Mouse (Mus musculus) heart, embryonic 14.5 days (tissue): ENCODE measurements around the gene Helz2. TPM values are rescaled to one million over a fixed set of nuclear protein-coding genes. Genes with fewer than 3 reads are reported as not detected.

Experiments used
- ATAC-seq: fragments of 200-750 bp; cut with Nextera tagmentation; 2 replicates; pipeline ENCODE4 v1.8.0; 2017; ENCODE audit warnings: low read depth, moderate TSS enrichment; ENCODE audit not compliant: insufficient number of reproducible peaks, insufficient read depth, low FRiP score
- H3K27ac ChIP-seq, 2 experiments: fragments of 200-500 bp in 1 of 2; fragments of 300-500 bp in 1 of 2; sonication (generic) in 1 of 2; replicated peaks in 1 of 2; 2 replicates each; pipeline ENCODE4 v1.5.1; 2012 to 2014; ENCODE audit warnings: low read depth in 2 of 2, low read length in 2 of 2, control low read depth in 1 of 2, mild to moderate bottlenecking in 1 of 2, mixed read lengths in 1 of 2; ENCODE audit not compliant: control insufficient read depth in 1 of 2, insufficient read depth in 1 of 2
- H3K27me3 ChIP-seq: fragments of 300-500 bp; sonication (generic); 2 replicates; pipeline ENCODE4 v1.6.1; 2014; ENCODE audit warnings: mild to moderate bottlenecking, low read length, control low read depth; ENCODE audit not compliant: control insufficient read depth, insufficient read depth
- H3K36me3 ChIP-seq: fragments of 300-500 bp; sonication (generic); 2 replicates; pipeline ENCODE4 v1.6.1; 2014; ENCODE audit warnings: mild to moderate bottlenecking, control low read depth, low read length, mixed read lengths; ENCODE audit not compliant: control insufficient read depth, insufficient read depth
- H3K4me1 ChIP-seq, 2 experiments: fragments of 200-500 bp in 1 of 2; fragments of 300-500 bp in 1 of 2; sonication (generic) in 1 of 2; 2 replicates each; pipeline ENCODE4 v1.6.1; 2012 to 2014; ENCODE audit warnings: low read length in 2 of 2, control low read depth in 1 of 2, mixed read lengths in 1 of 2; ENCODE audit not compliant: control insufficient read depth in 2 of 2, insufficient read depth in 2 of 2
- H3K4me2 ChIP-seq: fragments of 300-500 bp; sonication (generic); 2 replicates; pipeline ENCODE4 v1.6.1; 2014; ENCODE audit warnings: mild to moderate bottlenecking, low read length
- H3K4me3 ChIP-seq, 2 experiments: fragments of 200-500 bp in 1 of 2; fragments of 300-500 bp in 1 of 2; sonication (generic) in 1 of 2; 2 replicates each; pipeline ENCODE4 v1.5.1; 2012 to 2014; ENCODE audit warnings: low read length in 2 of 2, mild to moderate bottlenecking in 2 of 2, control low read depth in 1 of 2, low read depth in 1 of 2, moderate library complexity in 1 of 2; ENCODE audit not compliant: control insufficient read depth in 1 of 2, insufficient read depth in 1 of 2
- H3K9ac ChIP-seq: fragments of 300-500 bp; sonication (generic); 2 replicates; pipeline ENCODE4 v1.6.1; 2014; ENCODE audit warnings: mild to moderate bottlenecking, low read length
- H3K9me3 ChIP-seq: fragments of 300-500 bp; sonication (generic); 2 replicates; pipeline ENCODE4 v1.6.1; 2016; ENCODE audit warnings: low read length, control low read depth; ENCODE audit not compliant: control insufficient read depth
- WGBS: fragments of 180-500 bp; shearing (Covaris S2); extraction: QIAGEN DNeasy Blood & Tissue Kit; methylation state at CpG from one replicate; pipeline ENCODE4 v1.1.7; 2014; 5-methylcytosine and 5-hydroxymethylcytosine counted together
- polyA plus RNA-seq: library from polyadenylated mRNA; unstranded; fragments of >200 nt; fragmentation: Nextera tagmentation; extraction: Ambion mirVana; gene quantifications from 2 replicates; pipeline ENCODE4 v1.2.1, GENCODE M21; 2014

Gene Helz2
- polyA plus RNA-seq, 1 experiment from 2014 or later, result 1.3 TPM

- WGBS, result 4% methylated on average over 34 of the region's 34 CpGs
- Histone ChIP-seq H3K4me3 (peak overlapping the region; percentile 21 to 33), H3K36me3 (no peaks in the 10 kb centered on the region), H3K9me3 (no peaks in the 10 kb centered on the region), H3K4me2 (peak overlapping the region; percentile 61), H3K9ac (peak overlapping the region; percentile 53; the same call in 1 of the 2 replicates), H3K4me1 (peaks cover 0 to 7% of the 10 kb centered on the region in 2 experiments; a peak in 2 of 4 replicates), H3K27ac (no peak overlapping the region), H3K27me3 (peaks cover 52% of the 10 kb centered on the region)
- no peak for ATAC-seq
These were observed 29.3 kb downstream of the Helz2 start for GRCm38 (mm10) chr2:181212389-181213020.

DNA sequence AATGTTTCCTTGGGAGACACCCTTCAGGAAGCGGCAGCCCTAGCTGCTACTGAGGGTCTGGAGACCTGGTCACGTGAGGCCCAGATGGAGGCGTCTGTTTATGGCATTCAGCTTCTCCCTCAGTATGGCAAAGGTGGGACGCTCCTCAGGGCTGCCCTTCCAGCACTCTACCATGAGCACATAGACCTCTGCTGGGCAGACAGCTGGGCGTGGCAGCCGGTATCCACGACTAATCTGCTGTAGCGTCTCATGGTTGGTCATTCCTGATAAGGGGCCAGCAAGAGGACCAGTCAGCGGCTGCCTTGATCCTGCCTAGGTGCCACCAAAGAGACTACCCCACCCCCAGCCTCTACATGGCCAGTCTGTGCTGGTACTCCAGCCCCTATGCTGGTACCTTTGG lies 35.7 kb downstream of the Helz2 start:
- no peak overlapping the region for H3K4me2 ChIP-seq
- no peak for ATAC-seq

GRCm38 (mm10) chr2:181205678-181206077 lies 36.1 kb downstream of the Helz2 start:
- no peaks in the 10 kb centered on the region for H3K36me3 ChIP-seq
- H3K9me3 ChIP-seq, result no peaks in the 10 kb centered on the region
- peaks cover 13% of the 10 kb centered on the region; the same call in 1 of the 2 replicates for H3K27me3 ChIP-seq
- 71% methylated on average over 5 of the region's 5 CpGs for WGBS
- H3K4me2 ChIP-seq, result no peak overlapping the region
- no peak for ATAC-seq
- no peak overlapping the region for H3K9ac ChIP-seq
- no peaks in the 10 kb centered on the region for H3K4me1 ChIP-seq
- H3K4me3 ChIP-seq, result no peak overlapping the region
- H3K27ac ChIP-seq, result no peak overlapping the region

More for the DNA sequence above, 35.7 kb downstream of the Helz2 start:
- no peaks in the 10 kb centered on the region for H3K4me1 ChIP-seq
- H3K4me3 ChIP-seq, result no peak overlapping the region
- H3K36me3 ChIP-seq, result no peaks in the 10 kb centered on the region
- no peak overlapping the region for H3K27ac ChIP-seq
- peaks cover 17% of the 10 kb centered on the region; the same call in 1 of the 2 replicates for H3K27me3 ChIP-seq
- 63% methylated on average over 9 of the region's 9 CpGs for WGBS
- H3K9me3 ChIP-seq, result no peaks in the 10 kb centered on the region
- no peak overlapping the region for H3K9ac ChIP-seq

- Histone ChIP-seq H3K9ac (no peak overlapping the region), H3K36me3 (no peaks in the 10 kb centered on the region), H3K9me3 (no peaks in the 10 kb centered on the region), H3K27ac (no peak overlapping the region), H3K4me3 (no peak overlapping the region), H3K27me3 (no peaks in the 10 kb centered on the region), H3K4me2 (no peak overlapping the region), H3K4me1 (no peaks in the 10 kb centered on the region)
- WGBS, result 72% methylated on average over 6 of the region's 6 CpGs
- no peak for ATAC-seq
These were observed 38.9 kb downstream of the Helz2 start for GRCm38 (mm10) chr2:181202886-181203285.

DNA sequence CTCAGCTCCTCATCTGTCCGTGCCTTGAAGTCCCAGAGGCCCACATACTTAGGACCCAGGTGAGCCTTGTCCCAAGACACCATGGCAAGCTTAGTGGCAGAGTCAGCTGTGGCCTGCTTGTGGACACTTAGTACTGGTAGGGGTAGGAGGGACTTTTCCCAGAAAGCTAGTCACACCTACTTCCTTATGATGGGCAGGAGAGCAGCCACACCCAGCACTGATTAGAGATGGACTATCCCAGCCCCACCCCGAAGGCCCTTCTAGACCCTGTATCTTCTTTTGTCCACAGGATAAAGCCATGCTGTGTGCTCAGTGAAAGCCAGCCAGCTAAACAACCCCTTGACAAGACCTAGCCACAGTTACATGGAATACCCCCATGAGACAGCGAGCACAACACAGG lies 39.4 kb downstream of the Helz2 start, which contains the start of gene Ptk6:
Ptk6 (minus strand) TSS at position 368 of the 400 bp plus-strand sequence.
- no peak within 1 kb of the TSS for H3K27ac ChIP-seq
- no peak within 1 kb of the TSS for H3K9ac ChIP-seq
- no peaks in the 10 kb centered on the region for H3K36me3 ChIP-seq
- no peaks in the 10 kb centered on the region for H3K27me3 ChIP-seq
- H3K9me3 ChIP-seq, result no peaks in the 10 kb centered on the region
- H3K4me1 ChIP-seq, result no peaks in the 10 kb centered on the region
- WGBS, result 67% methylated on average over 3 of the region's 3 CpGs
- ATAC-seq, result no peak
- H3K4me2 ChIP-seq, result no peak within 1 kb of the TSS
- no peak within 1 kb of the TSS for H3K4me3 ChIP-seq

DNA sequence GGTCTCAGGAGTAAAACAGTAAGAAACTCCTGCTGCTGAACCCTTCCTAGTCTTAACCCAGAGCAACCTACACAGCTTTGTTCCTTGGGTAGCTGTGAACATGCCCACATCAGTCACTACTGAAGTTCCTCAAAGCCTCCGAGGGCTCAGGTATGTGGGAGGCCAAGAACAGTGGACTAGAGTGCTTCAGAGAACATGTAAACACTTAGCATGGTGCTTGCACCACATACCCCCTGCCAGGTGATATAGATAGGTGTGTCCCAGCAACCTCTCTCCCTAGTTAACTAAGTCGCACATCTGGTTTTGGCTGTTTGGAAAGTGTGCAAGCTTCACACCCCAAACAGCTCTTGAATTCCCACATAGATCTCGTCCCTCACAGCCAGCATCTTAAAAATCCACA lies 40.2 kb downstream of the Helz2 start:
- Histone ChIP-seq H3K4me1 (no peaks in the 10 kb centered on the region), H3K9ac (no peak overlapping the region), H3K4me3 (no peak overlapping the region), H3K9me3 (no peaks in the 10 kb centered on the region), H3K36me3 (no peaks in the 10 kb centered on the region), H3K27ac (no peak overlapping the region), H3K27me3 (no peaks in the 10 kb centered on the region), H3K4me2 (no peak overlapping the region)
- ATAC-seq, result no peak
- whole genome bisulfite sequencing, result 70% methylated on average over 3 of the region's 3 CpGs

- H3K4me3 ChIP-seq, result no peak overlapping the region
- no peak overlapping the region for H3K9ac ChIP-seq
- H3K9me3 ChIP-seq, result no peaks in the 10 kb centered on the region
- ATAC-seq, result no peak
- H3K4me1 ChIP-seq, result no peaks in the 10 kb centered on the region
- no peak overlapping the region for H3K27ac ChIP-seq
- H3K4me2 ChIP-seq, result no peak overlapping the region
- no peaks in the 10 kb centered on the region for H3K36me3 ChIP-seq
- WGBS, result 81% methylated on average over 4 of the region's 4 CpGs
- no peaks in the 10 kb centered on the region for H3K27me3 ChIP-seq
These were observed 45.1 kb downstream of the Helz2 start for GRCm38 (mm10) chr2:181196628-181197300.
